Mouse (Mus musculus) lung, postnatal 25 days (tissue): Measurements from ENCODE around the gene Spred1.

Experiments
- DNase-seq: peaks from one replicate; pipeline ENCODE4 v3.0.0; 2022; ENCODE audit warnings: low spot score

Spred1 gene

DNA sequence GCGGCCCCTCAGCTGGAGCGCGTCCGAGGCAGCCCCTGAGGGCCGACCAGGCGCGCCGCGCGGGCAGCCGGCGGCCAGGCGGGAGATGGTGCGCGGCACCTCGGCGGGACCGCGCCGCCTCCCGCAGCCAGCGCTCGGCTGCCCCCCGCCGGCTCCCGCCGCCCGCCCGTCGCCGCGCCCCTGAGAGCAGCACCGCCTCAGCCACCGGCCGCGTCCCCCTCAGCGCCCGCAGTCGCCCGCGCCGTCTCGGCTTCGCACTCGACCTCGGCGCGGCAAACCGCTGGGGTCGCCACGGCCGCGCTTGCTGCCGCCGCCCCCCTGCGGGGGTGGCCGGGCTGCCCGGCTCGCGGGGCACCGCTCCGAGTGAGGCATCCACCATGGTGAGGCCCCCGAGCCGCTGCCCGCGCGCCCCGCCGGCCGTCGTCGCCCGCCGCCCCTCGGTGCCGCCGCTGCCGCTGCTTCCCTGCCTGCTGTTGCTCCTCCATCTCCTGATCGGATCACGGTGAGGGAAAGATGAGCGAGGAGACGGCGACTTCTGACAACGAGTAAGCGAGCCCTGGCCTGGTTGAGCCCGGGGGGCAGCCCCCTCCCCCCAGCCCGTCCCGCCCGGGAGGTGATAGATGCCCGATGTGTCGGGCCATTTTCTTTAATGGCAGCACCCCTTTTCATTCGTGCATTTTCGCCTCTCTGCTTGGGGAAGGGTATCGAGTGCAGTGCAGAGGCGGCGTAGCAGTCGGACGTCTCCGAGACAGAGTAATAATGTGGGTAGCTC, at the start of gene Spred1:
TSS of gene Spred1 (plus strand) at position 163 of the 772 bp plus-strand sequence.
- DNase-seq = no peak

DNA sequence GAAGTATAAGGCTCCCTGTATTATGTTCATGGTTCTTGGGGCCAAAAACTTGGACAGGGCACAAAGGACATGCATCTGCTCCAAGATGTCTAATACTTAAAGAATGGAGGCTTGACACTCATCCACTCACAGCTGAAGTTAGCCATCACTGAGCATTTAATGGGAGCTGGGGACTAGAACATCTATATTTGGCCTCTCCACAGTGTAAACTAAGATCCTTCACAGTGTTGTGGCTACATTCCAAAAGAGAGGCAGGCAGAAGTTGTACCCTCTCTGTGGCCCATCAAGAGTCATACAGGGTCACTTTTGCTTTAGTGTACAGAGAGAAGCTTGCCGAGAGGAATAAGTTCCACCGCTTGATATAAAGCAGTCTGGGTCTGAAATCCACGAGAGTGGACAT, 49.6 kb upstream of the Spred1 start:
- no peak for DNase-seq

DNA sequence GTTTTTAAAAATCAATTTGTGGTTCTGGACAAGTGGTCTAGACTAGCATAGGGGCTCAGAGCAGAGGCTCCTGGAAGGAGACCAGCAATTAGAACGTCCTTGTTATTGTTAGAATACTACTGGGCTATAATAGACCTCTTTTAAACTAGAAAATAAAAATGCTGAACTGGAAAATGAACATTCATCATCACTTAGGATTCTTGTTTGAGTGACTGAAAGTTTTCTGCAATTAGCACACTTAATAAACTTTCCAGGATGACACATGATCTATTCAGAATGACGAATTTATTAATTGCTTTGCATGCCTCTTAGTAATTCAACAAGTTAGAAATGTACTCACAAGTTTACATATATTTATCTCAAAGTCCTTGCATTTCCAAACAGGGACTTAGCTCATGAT, 42.5 kb upstream of the Spred1 start:
- DNase-seq = no peak

DNA sequence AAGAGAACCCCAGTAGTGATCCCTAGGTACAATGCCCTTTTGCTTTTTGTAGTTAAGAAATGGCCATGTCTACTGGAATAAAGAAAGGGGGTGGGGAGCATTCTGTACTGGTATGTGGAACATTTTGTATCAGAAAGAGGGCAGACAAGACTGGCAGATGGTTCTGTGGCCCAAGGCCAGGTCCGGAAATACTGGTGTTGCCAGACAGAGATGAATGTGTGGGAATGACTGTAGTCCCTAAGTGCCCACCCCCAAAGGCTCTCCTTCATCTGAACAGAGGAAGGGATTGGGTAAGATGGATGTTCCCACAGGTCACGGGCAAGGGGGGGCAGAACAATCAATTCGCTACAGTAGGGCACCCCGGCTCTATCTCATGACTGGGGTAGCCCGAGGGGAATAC, 41.6 kb upstream of the Spred1 start:
- DNase-seq = peak; percentile 51

DNA sequence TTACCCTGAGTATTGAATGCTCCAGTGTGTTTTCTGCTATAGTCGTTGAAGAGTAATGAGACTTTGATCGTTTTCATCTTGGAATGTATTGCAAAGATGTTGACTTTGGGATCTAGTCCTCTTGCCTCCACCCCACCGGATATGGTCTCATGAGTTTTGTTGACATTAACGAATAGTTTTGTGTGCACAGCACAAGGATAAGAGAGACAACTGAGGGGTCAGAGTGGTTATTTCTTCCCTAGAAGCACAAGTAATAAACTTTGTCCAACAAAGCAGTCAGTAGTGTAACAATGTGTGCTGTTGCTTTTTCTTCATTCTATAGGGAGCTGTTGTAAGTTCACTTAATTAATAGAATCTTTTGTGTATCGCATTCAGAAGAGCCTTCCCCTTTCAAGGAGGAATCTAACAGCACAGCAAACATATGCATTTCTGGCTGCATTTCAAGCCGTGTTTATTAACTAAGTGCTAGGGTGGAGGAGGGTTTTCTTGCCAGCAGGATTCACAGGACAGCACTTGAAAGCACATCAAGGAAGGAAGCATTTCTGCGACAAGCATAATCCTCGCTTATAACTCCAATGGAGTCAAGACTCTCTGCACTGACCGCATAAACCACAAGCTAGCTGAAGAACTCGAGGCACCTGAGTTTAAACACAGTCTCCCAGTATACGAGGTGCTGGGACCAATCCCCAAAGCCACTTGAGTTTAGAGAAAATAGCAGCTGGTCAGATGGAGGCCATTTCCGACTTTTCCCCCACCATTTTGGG, 35.0 kb upstream of the Spred1 start:
- no peak for DNase-seq

DNA sequence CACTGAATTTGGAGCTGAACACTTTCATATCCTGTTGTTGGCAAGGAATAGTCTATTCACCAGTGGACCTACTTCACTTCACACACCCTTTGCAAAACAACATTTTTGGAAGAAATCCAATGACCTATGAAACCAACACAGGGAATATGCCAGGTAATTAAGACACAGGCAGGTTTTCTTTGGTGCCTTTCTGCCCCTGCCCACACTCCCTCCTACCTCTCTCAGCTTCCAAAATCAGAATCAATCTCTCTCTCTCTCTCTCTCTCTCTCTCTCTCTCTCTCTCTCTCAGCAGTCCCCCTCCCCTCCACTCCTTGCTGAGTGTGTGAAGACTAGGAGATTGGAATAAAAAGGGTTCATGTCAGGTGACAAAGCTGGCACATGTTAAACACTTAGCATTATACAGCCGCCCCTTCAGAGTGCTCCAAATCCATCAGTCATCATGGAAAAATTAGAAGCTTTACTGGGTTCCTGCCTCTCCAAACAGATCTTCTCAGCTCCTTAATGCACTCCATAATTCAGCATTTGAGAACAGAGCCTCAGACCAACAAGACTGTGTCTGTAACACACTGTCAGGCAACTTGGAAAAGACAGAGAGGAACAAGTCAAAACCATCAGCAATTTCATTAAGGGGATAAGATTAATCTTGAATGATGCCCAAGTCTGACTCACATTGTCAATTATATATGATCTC, 34.3 kb upstream of the Spred1 start:
- no peak for DNase-seq

DNA sequence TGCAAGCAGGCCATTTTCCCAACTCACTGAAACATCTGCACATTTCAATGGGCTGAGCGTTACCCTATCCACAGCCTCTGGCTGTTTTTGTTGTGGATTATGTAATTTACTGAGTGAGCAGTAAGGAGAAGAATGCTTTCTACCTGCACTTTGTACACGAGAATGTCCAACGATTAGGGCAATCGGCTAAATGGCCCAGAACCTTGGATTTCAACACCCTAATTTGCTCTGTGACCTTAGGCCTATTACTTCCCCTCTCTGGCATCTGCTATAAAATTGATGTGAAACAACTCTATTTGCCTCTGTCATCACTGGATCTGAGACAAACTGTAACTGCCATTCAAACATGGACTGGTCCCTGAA, 33.7 kb upstream of the Spred1 start:
- DNase-seq = no peak

DNA sequence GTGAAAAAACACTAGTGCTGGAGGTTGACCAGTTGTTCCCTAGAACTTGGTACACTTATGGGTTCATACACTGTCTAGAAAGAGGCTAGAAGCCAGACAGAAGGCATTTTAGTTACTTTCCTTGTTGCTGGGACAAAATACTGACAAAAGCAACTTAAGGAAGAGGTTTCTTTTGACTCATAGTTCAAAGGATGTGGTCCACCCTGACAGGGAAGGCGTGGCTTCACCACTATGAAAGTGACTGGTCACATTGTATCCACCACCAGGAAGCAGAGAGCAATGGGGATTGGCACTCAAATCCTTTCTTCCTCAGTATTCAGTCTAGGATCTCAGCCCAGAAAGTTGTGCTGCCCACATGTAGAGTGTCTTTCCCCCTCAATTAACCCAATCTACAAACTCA, 31.7 kb upstream of the Spred1 start:
- no peak for DNase-seq

DNA sequence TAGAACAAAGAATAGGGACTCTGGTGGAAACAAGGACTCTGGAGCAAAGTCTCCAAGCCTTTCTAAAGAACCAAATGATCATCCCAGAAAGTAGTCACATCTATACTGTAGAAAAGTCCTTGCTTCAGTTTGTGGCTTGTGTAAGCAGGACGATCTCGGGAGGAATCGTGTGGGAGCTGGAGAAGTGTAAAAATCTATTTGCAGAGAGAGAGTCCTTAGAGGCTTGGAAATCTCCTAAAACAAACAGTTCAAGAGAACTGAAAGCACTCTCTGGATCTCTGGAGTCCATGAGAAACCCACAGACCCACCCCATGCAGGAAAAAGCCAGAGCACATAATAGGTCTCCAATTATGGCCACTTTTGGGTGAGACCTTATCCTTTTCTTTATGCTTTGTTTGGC, 31.1 kb upstream of the Spred1 start:
- no peak for DNase-seq

DNA sequence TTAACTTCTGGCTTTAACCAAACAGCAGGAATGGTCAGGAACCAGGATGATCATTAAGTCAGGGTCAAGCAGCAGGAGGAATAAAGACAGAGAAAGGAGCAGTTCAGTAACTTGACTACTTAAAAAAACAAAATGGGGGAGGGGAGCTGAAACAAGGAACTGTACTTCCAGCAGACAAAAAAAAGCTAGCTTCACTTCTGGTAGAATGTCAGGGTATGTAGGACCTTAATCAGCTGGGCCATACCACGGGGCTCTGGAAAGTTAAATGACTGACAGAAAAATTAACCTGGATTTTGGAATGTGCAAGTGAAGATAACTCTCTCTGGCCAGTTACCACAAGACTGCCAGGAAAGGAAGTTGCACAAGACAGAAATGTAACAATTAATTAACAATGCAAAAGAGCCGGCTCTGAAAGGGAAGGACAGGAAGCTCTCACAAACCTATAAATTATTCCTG, 28.2 kb upstream of the Spred1 start:
- DNase-seq = no peak

DNA sequence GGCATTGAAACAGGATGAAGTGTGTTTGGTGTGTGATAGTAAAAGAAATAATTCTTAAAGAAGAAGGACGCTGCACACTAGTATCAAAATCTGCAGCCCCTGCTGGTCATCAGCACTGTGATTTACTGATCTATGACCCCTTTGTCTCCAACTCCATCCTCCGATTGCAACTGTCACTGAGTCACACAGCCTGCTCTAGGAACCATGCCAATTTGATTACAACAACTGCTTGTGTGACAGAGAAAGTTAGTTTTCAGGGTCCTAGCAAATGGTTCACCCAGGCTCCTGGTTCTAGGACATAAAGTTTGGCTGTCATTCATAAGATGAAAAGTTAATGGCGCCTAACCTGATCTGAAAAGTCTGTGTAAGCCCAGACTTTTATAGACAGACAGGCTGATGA, 25.7 kb upstream of the Spred1 start:
- no peak for DNase-seq

DNA sequence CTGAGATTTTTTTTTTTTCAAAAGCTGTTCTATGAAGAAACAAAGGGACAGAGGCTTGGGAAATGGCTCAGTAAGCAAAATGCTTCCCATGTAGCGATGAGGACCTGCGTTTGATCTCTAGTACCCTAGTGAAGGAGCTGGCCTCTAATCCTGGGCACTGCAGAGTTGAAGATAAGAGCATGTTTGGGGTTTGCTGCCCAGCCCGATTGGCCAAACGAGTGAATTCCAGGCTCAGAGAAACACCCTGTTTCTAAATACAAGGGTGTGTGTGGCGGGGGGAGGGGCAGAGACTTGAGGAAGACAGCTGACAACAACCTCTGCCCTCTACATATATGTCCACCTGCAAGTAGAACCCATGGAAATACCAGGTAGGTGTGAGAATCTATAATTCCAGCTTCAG, 23.9 kb upstream of the Spred1 start:
- DNase-seq = no peak

DNA sequence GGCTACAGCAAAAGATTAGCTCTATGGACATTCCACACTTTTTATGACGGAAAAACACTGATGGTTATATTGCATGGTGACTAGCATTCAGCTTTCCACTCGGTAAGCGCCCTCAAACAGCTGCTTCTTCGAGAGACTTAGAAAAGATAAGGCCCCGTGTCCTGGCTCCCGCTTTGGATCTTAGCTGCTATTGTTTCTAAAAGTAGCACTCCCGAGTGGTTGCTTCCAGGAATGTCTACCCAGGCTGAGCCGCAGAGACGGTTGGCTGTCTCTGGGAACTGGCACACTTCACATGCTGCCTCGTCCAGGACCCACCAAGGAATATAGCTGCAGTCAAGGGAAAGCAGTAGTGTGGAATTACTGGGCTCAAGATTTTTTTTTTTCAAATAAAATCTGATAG, 21.9 kb upstream of the Spred1 start:
- DNase-seq = no peak

DNA sequence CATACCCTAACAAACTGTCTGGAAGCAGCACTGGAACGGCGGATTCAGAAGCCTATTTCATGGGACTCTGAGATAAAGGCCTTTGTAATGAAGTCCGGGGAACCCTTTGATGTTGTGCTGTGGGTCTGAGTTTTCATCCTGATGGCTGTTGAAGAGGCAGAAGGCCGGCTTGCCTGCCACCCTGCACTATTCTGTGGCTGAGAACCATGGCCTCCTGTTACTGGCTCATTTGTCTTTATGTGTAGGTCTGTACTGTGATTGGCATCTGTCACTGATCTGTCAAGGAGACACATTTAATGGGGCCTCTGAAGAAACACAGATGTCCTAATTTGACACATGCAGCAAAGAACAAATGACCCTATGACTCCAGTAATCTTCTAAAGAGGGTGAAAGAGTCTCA, 17.7 kb upstream of the Spred1 start:
- no peak for DNase-seq

DNA sequence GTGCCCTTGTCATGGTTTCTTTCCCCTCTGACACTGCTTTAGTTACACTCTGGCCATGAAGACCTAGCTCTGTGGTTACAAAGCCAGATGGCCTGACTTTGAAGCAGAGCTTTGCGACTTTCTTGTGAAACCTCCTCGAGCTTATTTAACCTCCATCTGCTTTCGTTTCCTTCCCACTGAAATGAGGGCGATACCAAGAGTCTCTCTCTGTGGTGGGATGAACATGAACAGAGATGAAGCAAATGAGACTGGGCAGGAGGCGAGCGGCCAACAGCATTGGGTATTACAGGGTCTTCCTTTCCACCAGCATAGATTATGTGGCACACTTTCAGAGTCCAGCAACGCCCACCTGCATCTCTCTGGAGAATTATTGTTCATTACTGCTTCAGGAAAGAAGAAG, 15.8 kb upstream of the Spred1 start:
- DNase-seq = no peak

DNA sequence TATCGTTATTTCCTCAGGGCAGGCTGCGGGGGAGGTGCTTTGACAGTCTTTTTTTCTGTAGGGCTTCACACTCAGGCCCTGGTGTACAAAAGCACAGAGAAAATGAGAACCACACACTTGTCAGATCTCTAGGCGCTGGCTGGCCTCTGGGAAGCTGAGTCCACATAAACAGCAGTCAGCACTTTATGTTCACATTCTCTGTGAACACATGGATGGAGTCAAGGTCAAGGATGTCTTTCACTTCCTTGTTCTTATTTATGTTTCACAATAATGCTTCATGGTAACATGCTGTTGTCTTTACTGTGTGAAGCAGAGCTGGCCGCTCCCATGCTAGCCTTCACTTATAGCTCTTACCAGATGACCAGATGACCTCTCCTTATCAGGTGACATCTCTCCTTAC, 13.1 kb upstream of the Spred1 start:
- peak; percentile 43 for DNase-seq

DNA sequence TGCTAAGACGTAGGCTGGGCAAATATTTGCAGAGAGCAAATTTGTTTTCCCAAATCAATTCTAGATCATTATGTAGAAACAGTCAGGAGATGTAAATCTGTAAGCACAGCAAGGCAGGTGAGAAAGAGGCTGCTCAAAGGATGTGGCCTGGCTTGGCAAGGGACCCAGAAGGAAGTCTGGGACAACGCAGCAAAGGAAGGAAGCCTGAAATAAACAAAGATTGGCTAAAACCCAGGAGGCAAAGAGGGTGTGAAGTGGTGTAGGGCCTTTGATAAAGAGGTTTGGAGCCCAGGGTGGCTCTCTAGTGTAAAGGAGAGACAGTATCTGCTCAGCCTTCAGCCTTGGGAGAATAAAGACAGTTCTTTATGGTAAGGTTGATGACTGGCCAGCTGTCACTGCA, 11.9 kb upstream of the Spred1 start:
- DNase-seq = peak; percentile 53

DNA sequence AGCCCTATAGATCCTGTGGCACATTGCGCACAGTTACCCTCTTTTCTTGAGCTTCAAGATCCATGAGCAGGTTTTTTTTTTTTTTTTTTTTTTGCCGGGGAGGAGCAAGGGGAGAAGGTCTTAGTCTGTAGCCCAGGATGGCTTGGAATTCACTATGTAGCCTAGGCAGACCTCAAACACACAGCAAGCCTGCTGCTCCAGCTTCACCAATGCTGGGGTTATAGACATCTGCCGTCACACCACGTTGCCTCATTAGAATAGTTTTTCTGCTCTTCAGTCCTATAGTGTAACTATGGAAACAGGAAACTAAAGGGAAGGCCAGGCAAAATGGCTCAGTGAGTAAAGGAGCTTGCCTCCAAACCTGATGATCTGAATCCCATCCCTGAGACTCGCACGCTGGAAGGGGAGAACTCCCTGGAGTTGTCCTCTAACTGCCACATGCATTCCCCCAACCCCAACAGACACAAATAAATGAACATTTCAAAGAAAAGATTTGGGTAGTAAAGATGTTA, 10.8 kb upstream of the Spred1 start:
- no peak for DNase-seq

DNA sequence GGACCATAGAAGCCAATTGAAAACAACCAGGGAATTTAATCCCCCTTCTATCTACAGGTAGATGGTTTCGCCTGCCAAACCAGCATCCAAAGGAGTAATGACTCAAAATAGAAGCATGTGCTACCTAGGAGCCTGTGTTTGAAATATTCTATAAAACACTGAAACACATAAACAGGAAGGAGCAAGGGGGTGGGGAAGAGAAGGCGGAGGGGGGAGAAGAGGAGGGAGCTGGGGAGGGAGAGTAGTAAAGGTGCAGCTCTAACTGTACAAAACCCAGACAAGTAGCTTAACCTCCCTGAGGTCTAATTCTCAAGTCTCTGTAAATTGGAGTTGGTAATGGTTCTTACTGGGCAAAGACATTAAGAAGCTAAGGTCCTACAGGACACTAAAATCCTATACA, 7.9 kb upstream of the Spred1 start:
- DNase-seq = no peak

DNA sequence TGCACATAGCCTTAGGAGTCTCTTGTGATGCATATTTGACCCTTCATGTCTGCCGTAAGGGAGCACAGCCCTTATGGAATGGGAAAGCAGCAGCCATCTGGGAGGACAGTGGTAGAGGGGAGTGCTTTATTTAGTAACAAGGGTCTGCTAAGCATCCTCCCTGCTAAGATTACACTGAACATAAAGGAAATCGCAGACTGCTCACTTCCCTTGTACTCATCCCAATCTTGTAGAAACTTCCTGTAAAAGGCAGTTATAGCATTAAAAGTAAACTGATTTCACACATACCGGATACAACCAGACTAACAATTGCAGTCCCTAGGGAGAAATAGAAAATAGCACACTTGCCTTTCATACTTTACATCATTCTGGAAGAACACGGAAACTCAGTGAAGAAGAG, 7.4 kb upstream of the Spred1 start:
- DNase-seq = no peak

DNA sequence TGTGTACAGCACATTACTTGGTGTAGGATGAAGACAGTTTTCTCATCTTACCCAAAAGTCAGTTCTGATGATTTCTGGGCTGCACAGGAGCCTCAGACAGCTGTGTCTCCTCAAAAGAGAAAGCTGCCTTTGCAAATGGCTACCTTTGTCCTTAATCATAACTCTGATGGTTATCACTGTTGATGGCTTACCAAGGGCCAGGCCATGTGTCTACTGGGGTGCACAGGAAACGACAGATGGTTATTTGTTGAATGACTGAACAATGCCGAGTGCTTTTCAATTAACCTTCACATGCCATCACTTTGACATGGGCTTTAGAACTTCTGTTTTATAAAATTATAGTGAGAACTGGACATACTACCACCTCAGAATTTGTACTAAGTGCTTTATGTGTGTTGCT, 2.7 kb upstream of the Spred1 start:
- DNase-seq = no peak

DNA sequence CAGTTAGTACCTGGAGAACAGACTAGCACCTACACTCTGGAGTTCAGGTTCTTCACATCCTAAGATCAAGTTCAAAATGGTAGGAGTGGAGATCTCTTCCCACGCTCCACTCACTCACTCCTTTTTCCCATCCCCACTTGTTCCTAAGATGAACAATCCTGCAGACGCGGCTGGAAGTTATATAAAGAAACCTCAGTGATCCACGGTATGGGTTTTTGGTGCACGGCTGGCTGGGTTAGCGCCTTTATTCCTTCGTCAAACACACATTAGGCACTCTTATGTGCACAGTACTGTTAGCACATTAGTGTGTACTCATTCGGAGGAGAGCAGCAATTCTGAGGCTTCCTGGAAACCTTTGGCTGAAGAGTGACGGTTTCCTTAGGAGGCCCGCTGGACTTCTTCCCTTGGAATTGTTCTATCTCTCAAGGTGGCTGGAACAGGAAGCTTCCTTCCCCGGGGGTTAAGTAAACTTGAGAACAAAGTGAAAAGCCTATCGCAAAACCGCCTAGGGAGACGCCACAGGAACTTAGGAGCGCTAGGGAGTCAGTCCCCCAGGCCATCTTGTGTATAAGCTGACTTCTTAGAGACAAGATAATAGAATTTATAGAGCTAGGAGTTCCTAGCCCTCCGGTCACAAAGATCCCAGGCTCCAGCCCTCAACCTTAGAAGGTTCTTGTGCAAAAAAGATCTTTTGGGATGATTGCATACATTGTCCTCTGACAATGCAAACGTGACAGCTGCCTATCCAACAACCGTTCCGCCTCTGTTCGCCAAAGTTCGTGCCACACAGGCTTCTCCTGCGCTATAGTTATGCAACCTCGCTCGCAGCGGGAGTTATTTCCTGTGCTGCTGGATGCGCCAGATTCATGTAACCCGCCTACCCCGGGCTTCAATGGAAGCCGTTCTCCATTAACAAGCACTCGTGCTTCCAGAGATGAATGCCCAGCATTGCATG, 1.6 kb upstream of the Spred1 start:
- peak; percentile 77 for DNase-seq
